Mouse (Mus musculus) A20 (cell line): ENCODE data around the gene Nlrc5.
"Not testable (repeated sequence)": the region's sequence is repeated elsewhere in the genome, so short reads cannot be mapped to it uniquely, and the experiment has no call there.

ENCODE experiments used
- DNase-seq: peaks from one replicate; pipeline ENCODE4 v3.0.0-alpha.2; 2011; ENCODE audit warnings: low read depth, low spot score

The Nlrc5 gene

GRCm38 (mm10) chr8:94418017-94418416, 16.1 kb upstream of the Nlrc5 start:
- DNase-seq: no peak

GRCm38 (mm10) chr8:94422270-94422669, 11.9 kb upstream of the Nlrc5 start:
- DNase-seq: no peak

GRCm38 (mm10) chr8:94427953-94428352, 6.2 kb upstream of the Nlrc5 start:
- DNase-seq: no peak

GRCm38 (mm10) chr8:94428420-94428819, 5.7 kb upstream of the Nlrc5 start:
- no peak for DNase-seq

GRCm38 (mm10) chr8:94429376-94429775, 4.8 kb upstream of the Nlrc5 start:
- DNase-seq: no peak

GRCm38 (mm10) chr8:94432212-94432611, 1.9 kb upstream of the Nlrc5 start:
- no peak for DNase-seq

GRCm38 (mm10) chr8:94434958-94435357, 802 bp downstream of the Nlrc5 start:
- no peak for DNase-seq

- DNase-seq: no peak
These were observed 1.4 kb downstream of the Nlrc5 start for GRCm38 (mm10) chr8:94435397-94436111.

- no peak for DNase-seq
These were observed 2.0 kb downstream of the Nlrc5 start for GRCm38 (mm10) chr8:94436112-94436572.

- DNase-seq: no peak
These were observed 2.7 kb downstream of the Nlrc5 start for GRCm38 (mm10) chr8:94436900-94437299.

GRCm38 (mm10) chr8:94438659-94439058, 4.5 kb downstream of the Nlrc5 start:
- DNase-seq: no peak

GRCm38 (mm10) chr8:94439691-94440090, 5.5 kb downstream of the Nlrc5 start:
- no peak for DNase-seq

GRCm38 (mm10) chr8:94440389-94440788, 6.2 kb downstream of the Nlrc5 start:
- no peak for DNase-seq

- peak; percentile 68 for DNase-seq
These were observed 7.5 kb downstream of the Nlrc5 start for GRCm38 (mm10) chr8:94441686-94442085.

- peak; percentile 27 for DNase-seq
These were observed 9.0 kb downstream of the Nlrc5 start for GRCm38 (mm10) chr8:94443153-94443552.

- no peak for DNase-seq
These were observed 10.3 kb downstream of the Nlrc5 start for GRCm38 (mm10) chr8:94444480-94444879.

GRCm38 (mm10) chr8:94447142-94447541, 13.0 kb downstream of the Nlrc5 start:
- DNase-seq: no peak

- DNase-seq: peak; percentile 30
These were observed 13.6 kb downstream of the Nlrc5 start for GRCm38 (mm10) chr8:94447583-94448324.

GRCm38 (mm10) chr8:94452991-94453390, 18.8 kb downstream of the Nlrc5 start:
- not testable (repeated sequence) for DNase-seq

- no peak for DNase-seq
These were observed 19.8 kb downstream of the Nlrc5 start for GRCm38 (mm10) chr8:94453868-94454488.

GRCm38 (mm10) chr8:94454905-94455304, 20.7 kb downstream of the Nlrc5 start:
- DNase-seq: no peak

GRCm38 (mm10) chr8:94456071-94456470, 21.9 kb downstream of the Nlrc5 start:
- DNase-seq: no peak
